Mouse (Mus musculus) kidney, postnatal 14 days (tissue): ENCODE measurements around the gene Zfp202.

Experiments used
- DNase-seq: peaks from one replicate; pipeline ENCODE4 v3.0.0; 2022; ENCODE audit warnings: mixed read lengths

Zfp202 gene

GRCm38 (mm10) chr9:40241223-40241801 is 49.2 kb downstream of the Zfp202 start:
- peak; percentile 46 for DNase-seq

- peak; percentile 8 for DNase-seq
These were observed 50.1 kb downstream of the Zfp202 start for GRCm38 (mm10) chr9:40241951-40242888.

DNA sequence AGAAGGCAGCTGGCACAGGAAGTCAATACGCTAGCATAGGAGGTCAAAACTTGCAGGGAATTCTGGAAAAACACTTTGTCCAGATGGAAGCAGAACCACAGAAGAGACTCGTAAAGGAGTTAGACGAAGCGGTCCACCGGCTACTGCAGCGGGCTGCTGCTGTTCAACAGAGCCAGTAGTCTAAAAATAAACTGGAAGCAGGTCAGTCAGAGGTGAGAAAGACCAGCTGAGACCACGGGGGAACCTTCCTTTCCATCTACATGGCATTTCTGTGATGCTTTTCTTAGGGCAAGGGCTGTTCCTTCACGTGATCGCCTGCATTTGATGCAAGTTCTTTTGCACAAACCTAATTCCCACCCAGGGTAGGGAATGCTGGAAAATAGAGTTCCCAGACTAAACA is 53.4 kb downstream of the Zfp202 start:
- DNase-seq = no peak

- DNase-seq = no peak
These were observed 54.0 kb downstream of the Zfp202 start for GRCm38 (mm10) chr9:40245974-40246665.

DNA sequence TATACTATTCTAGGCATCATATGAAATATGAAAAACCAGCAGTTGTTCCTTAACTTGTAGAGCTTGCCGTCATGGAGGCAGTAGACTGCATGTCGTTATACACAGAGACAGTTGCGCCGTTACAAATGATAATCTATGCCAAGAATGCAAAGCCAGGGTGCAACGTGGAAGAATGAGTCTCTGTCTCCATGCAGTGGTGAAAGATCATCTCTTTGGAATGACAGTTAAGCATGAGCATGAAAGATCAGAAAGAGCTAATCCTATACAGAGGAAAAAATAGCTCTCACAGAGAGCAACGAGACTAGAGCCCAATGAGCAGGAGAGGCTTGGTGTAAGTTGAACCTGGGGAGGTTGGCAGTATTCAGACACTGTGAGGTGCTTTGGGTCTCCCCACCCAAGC is 54.6 kb downstream of the Zfp202 start:
- DNase-seq = no peak

- no peak for DNase-seq
These were observed 57.0 kb downstream of the Zfp202 start for GRCm38 (mm10) chr9:40249106-40249505.

GRCm38 (mm10) chr9:40252459-40252858 is 60.3 kb downstream of the Zfp202 start:
- no peak for DNase-seq
